Mouse (Mus musculus) midbrain, postnatal 0 days (tissue): ENCODE measurements around the gene Lamc3. TPM values are rescaled to one million over a fixed set of nuclear protein-coding genes. Genes with fewer than 3 reads are reported as not detected.

ENCODE experiments used
- ATAC-seq: fragments of 200-750 bp; cut with Nextera tagmentation; 2 replicates; pipeline ENCODE4 v1.8.0; 2017; ENCODE audit warnings: moderate number of reproducible peaks, mild to moderate bottlenecking, moderate TSS enrichment, moderate library complexity; ENCODE audit not compliant: low FRiP score
- DNase-seq: peaks from one replicate; pipeline ENCODE4 v3.0.0-alpha.2; 2015; ENCODE audit warnings: low spot score
- H3K27ac ChIP-seq: fragments of 300-500 bp; sonication (generic); 2 replicates; pipeline ENCODE4 v1.5.1; 2014; ENCODE audit warnings: low read depth, mild to moderate bottlenecking, low read length, mixed read lengths
- H3K27me3 ChIP-seq: fragments of 300-500 bp; sonication (generic); 2 replicates; pipeline ENCODE4 v1.6.1; 2014; ENCODE audit warnings: low read length, control low read depth, mixed read lengths; ENCODE audit not compliant: insufficient read depth
- H3K36me3 ChIP-seq: fragments of 300-500 bp; sonication (generic); 2 replicates; pipeline ENCODE4 v1.6.1; 2014; ENCODE audit warnings: low read length, control low read depth, mixed read lengths; ENCODE audit not compliant: insufficient read depth
- H3K4me1 ChIP-seq: fragments of 300-500 bp; sonication (generic); 2 replicates; pipeline ENCODE4 v1.6.1; 2014; ENCODE audit warnings: mild to moderate bottlenecking, control low read depth, antibody characterized with exemption, low read length, mixed read lengths; ENCODE audit not compliant: insufficient read depth
- H3K4me2 ChIP-seq: fragments of 300-500 bp; sonication (generic); 2 replicates; pipeline ENCODE4 v1.6.1; 2014; ENCODE audit warnings: low read depth, mild to moderate bottlenecking, low read length, mixed read lengths; ENCODE audit not compliant: poor library complexity, severe bottlenecking
- H3K4me3 ChIP-seq: fragments of 300-500 bp; sonication (generic); 2 replicates; pipeline ENCODE4 v1.5.1; 2014; ENCODE audit warnings: low read depth, mild to moderate bottlenecking, low read length, moderate library complexity
- H3K9ac ChIP-seq: fragments of 300-500 bp; sonication (generic); replicated peaks from 2 replicates; pipeline ENCODE4 v1.6.1; 2014; ENCODE audit warnings: mild to moderate bottlenecking, low read length, moderate library complexity, mixed read lengths; ENCODE audit not compliant: poor library complexity, severe bottlenecking
- H3K9me3 ChIP-seq: fragments of 300-500 bp; sonication (generic); 2 replicates; pipeline ENCODE4 v1.6.1; 2016; ENCODE audit warnings: low read length, control low read depth
- CTCF ChIP-seq: IDR thresholded peaks from 2 replicates; pipeline ENCODE4 v1.5.1; 2016; ENCODE audit warnings: antibody characterized with exemption, mild to moderate bottlenecking
- WGBS: fragments of 180-500 bp; shearing (Covaris S2); extraction: QIAGEN DNeasy Blood & Tissue Kit; methylation state at CpG from one replicate; pipeline ENCODE4 v1.1.7; 2014; 5-methylcytosine and 5-hydroxymethylcytosine counted together
- polyA plus RNA-seq: library from polyadenylated mRNA; unstranded; fragments of >200 nt; fragmentation: Nextera tagmentation; extraction: Ambion mirVana; gene quantifications from 2 replicates; pipeline ENCODE4 v1.2.1, GENCODE M21; 2015
- total RNA-seq: library from RNA; depleted of rRNA; stranded (reverse); fragments of >200 nt; gene quantifications from 2 replicates; pipeline ENCODE4 v1.2.3, GENCODE M21; 2014; rRNA removed

Gene Lamc3
- total RNA-seq (11.3 and 12.9 TPM in 2 replicates), polyA plus RNA-seq (2.3 and 2.5 TPM in 2 replicates)

DNA sequence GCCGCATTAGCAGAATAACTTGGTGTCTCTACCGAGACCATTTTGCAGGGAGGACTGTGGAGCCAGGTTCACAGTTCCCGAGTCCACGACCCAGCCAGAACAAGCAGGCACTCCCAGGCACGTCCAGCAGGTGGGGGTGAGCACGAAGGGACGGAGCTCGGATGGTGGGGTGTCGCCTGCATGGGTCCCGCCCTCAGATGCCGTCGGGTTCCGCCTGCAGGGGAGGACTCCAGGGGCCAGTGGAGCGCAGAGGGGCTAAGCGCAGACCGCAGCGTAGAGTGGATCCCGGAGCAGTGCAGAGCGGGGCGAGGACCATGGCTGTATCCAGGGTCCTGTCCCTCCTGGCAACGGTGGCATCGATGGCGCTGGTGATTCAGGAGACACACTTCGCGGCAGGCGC, at the start of gene Lamc3:
Gene Lamc3, plus strand, starts transcription at position 262 of the 400 bp plus-strand sequence.
- TF ChIP-seq CTCF = peak; percentile 67
- Histone ChIP-seq H3K4me2 (peak within 1 kb of the TSS; percentile 21), H3K36me3 (no peaks in the 10 kb centered on the region), H3K9ac (no peak within 1 kb of the TSS), H3K4me1 (no peaks in the 10 kb centered on the region), H3K9me3 (no peaks in the 10 kb centered on the region), H3K4me3 (peak within 1 kb of the TSS; percentile 17), H3K27me3 (peaks cover 37% of the 10 kb centered on the region), H3K27ac (no peak within 1 kb of the TSS)
- ATAC-seq (no peak), DNase-seq (no peak)
- 9% methylated on average over 26 of the region's 26 CpGs for WGBS

DNA sequence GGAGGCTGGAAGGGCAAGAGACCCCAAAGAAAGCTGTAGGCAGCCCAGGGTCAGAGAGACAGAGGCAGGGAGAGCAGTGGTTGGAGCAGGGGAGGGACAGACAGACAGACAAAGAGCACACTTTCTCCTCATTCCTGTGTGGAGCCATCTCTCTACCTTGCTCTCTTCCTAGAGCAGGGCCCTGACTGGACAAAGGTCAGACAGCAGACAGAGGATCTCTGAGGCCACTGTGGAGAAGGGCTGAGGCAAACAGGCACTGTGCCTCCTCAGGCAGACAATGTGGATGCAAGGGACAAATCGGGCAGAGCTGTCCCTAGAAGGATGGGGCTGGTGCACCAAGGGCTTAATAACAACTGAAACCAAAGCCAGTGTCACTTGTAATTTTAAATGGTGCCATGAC, 48.2 kb upstream of the Lamc3 start:
- Histone ChIP-seq H3K36me3 (no peaks in the 10 kb centered on the region), H3K27me3 (no peaks in the 10 kb centered on the region), H3K27ac (no peak overlapping the region), H3K4me1 (no peaks in the 10 kb centered on the region), H3K9me3 (no peaks in the 10 kb centered on the region), H3K9ac (no peak overlapping the region), H3K4me3 (no peak overlapping the region), H3K4me2 (no peak overlapping the region)
- ATAC-seq = no peak
- no peak for TF ChIP-seq CTCF
- WGBS = 32% methylated on average over 1 of the region's 1 CpGs
- no peak for DNase-seq

DNA sequence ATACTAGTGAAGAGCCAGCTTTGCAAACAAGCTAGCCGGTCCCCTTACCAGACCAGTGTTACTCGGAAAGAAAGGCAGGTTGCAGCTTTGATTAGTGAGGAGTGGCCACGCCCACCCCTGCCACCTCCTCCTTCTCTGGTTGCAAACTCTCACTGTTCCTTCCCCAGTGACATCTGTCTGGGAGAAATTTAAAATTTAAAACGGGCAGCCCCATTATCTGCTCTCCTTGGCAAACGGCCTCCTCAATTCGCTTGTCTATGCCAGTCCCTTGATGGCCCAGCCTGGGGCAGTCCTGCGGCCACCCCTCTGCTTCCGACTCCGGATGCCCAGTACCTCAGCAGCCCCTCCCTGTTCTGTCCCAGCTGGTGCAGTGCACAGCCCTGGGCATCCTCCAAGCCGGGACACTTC, 42.4 kb upstream of the Lamc3 start:
- 8% methylated on average over 10 of the region's 10 CpGs for WGBS
- H3K9me3 ChIP-seq = no peaks in the 10 kb centered on the region
- peaks cover 14% of the 10 kb centered on the region; the same call in 1 of the 2 replicates for H3K27me3 ChIP-seq
- peak overlapping the region; percentile 47 for H3K4me3 ChIP-seq
- H3K36me3 ChIP-seq = no peaks in the 10 kb centered on the region
- ATAC-seq (no peak), DNase-seq (no peak)
- TF ChIP-seq CTCF = no peak
- no peak overlapping the region for H3K9ac ChIP-seq
- H3K4me2 ChIP-seq = peak overlapping the region; percentile 85
- peaks cover 6% of the 10 kb centered on the region; the same call in 1 of the 2 replicates for H3K4me1 ChIP-seq
- H3K27ac ChIP-seq = no peak overlapping the region

DNA sequence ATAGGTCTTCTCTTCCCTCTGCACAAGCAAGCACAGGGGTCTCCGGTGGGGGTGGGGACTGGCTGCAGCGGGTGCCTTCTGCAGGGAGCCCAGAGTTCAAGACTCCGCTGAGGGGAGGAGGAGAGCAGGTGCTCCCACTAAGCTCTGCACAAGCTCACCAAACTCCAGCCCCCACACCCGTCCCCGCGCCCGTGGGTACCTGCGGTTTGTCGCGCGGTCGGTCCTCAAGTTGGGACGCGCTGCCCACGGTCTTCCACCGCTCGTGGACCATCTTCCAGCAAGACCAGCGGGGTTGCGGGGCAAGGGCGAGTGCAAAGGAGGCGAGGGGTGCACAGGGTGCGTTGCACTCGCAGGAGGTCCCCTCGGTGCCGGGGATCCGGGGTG, 41.6 kb upstream of the Lamc3 start:
- no peaks in the 10 kb centered on the region for H3K36me3 ChIP-seq
- DNase-seq (no peak), ATAC-seq (peak; percentile 35; the same call in 1 of the 2 replicates)
- peaks cover 14% of the 10 kb centered on the region; the same call in 1 of the 2 replicates for H3K27me3 ChIP-seq
- H3K9ac ChIP-seq = peak overlapping the region; percentile 50
- peaks cover 6% of the 10 kb centered on the region; the same call in 1 of the 2 replicates for H3K4me1 ChIP-seq
- H3K4me3 ChIP-seq = peak overlapping the region; percentile 47
- H3K9me3 ChIP-seq = no peaks in the 10 kb centered on the region
- no peak for TF ChIP-seq CTCF
- no peak overlapping the region for H3K27ac ChIP-seq
- peak overlapping the region; percentile 85 for H3K4me2 ChIP-seq
- WGBS = 2% methylated on average over 24 of the region's 26 CpGs

DNA sequence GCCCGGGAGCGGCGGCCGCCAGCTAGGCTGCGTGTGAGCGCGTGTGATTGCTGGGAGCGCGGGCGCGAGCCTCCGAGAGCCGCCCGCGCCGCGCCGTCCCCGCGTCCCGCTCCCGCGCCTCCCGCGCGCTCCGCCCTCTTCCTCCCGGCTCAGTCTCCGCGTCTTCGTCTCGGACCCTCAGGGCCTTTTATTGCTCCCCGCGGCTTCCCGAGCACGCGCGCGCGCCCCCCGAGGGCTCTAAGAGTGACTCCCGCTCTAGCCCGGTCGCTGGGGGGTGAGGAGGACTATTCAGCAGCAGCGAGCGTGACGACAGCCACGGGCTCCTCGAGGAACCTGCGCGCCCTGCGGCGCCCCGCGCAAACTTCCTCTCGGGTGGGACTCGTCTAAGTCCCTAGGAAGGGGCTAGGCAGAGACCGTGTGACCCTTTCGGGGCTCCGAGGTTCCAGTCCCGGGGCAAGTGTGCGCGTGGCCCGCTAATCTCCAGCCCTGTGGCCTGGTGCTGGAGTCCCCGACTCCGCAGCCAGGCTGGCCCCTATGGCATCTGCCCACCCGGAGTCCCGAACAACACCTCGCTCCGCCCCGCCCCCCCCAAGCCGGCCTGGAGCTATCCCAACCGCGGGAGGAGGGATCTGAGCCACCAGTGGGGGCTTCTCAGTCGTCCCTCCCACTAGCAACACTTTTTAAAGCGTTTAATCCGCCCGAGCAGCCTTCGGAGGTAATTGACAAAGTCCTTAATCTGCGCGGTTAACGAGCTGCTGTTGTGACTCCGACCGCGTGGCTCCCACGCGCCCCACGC, 41.0 kb upstream of the Lamc3 start, which contains the start of gene Fibcd1:
Gene Fibcd1, minus strand, starts transcription at position 110 of the 796 bp plus-strand sequence.
- H3K27me3 ChIP-seq = peaks cover 14% of the 10 kb centered on the region; the same call in 1 of the 2 replicates
- TF ChIP-seq CTCF = no peak
- peak within 1 kb of the TSS; percentile 50 for H3K9ac ChIP-seq
- H3K4me2 ChIP-seq = peak within 1 kb of the TSS; percentile 85
- H3K9me3 ChIP-seq = no peaks in the 10 kb centered on the region
- peak; percentile 54 for ATAC-seq
- peak within 1 kb of the TSS; percentile 47 for H3K4me3 ChIP-seq
- 1% methylated on average over 51 of the region's 88 CpGs for WGBS
- H3K36me3 ChIP-seq = no peaks in the 10 kb centered on the region
- H3K27ac ChIP-seq = no peak within 1 kb of the TSS
- H3K4me1 ChIP-seq = peaks cover 6% of the 10 kb centered on the region; the same call in 1 of the 2 replicates
- DNase-seq = no peak
